Mouse (Mus musculus) testis, adult 2 months (tissue): Measurements from ENCODE around the gene Ckap4.

Experiments used
- CTCF ChIP-seq: fragments of 200-500 bp; IDR thresholded peaks from 2 replicates; pipeline ENCODE4 v1.5.1; 2012; ENCODE audit warnings: low read depth, mild to moderate bottlenecking, inconsistent platforms, low read length, moderate library complexity; ENCODE audit not compliant: control insufficient read depth, insufficient read depth, insufficient replicate concordance
- POLR2A ChIP-seq: fragments of 200-500 bp; IDR thresholded peaks from 2 replicates; pipeline ENCODE4 v1.6.1; 2012; ENCODE audit warnings: low read depth, mild to moderate bottlenecking, inconsistent platforms, low read length, moderate library complexity; ENCODE audit not compliant: control insufficient read depth

- TF ChIP-seq CTCF (no peak), POLR2A (no peak)
These were observed 9.2 kb upstream of the Ckap4 start for GRCm38 (mm10) chr10:84542802-84543658.
